In genomic region chr2:78655156-78655855, GRCm38 (mm10) we compare ENCODE assay signal across 11 mouse cellular contexts.
DNase-seq lines count a peak whose midpoint lies in the region; ATAC-seq lines count a peak whose summit lies in the region.
"Had no signal": no experiment of that assay in that cellular context is flagged by ENCODE, and none has a peak within 500 bp of the region (broad histone marks: within the 10 kb centered on the region; RNA-seq: fewer than 3 reads in every experiment).

No protein-coding gene starts in this region.

- H3K9ac ChIP-seq in intestine, embryonic 15.5 days, result no peak overlapping the region
- H3K9ac ChIP-seq: liver, postnatal 0 days; neural tube, embryonic 15.5 days had no signal

- H3K36me3 ChIP-seq in intestine, embryonic 15.5 days, result no peaks in the 10 kb centered on the region
- H3K36me3 ChIP-seq: neural tube, embryonic 15.5 days had no signal

- DNase-seq in frontal cortex, adult 2 months (ENCODE audit: extremely low spot score in 1 of 2, low spot score in 1 of 2), result peak; percentile 26 to 64
- no peak for DNase-seq in frontal cortex, postnatal 25 days (ENCODE audit: low spot score in 2 of 2)
- peak; percentile 82 for DNase-seq in cerebellum, adult 11-12 months
- DNase-seq in layer of hippocampus, adult 8-10 months (ENCODE audit: low spot score in 2 of 2), result peak; percentile 71 to 77
- peak; percentile 55 to 56 for DNase-seq in right cerebral cortex, postnatal 10 days (ENCODE audit: low spot score in 2 of 2)
- DNase-seq in ovary, postnatal 10 days (ENCODE audit: low spot score), result no peak
- no peak for DNase-seq in heart, postnatal 25 days (ENCODE audit: low spot score)
- DNase-seq: liver, postnatal 0 days; thymus, postnatal 25 days had no signal

- H3K4me1 ChIP-seq in intestine, embryonic 15.5 days (replicated peaks), result no peaks in the 10 kb centered on the region
- H3K4me1 ChIP-seq: neural tube, embryonic 15.5 days had no signal

- WGBS in intestine, embryonic 15.5 days, result 69% methylated on average over 7 of the region's 7 CpGs

- intact Hi-C loops in heart, postnatal 25 days (cut with DNase I), result no loop called here

- H3K27me3 ChIP-seq in intestine, embryonic 15.5 days (replicated peaks), result no peaks in the 10 kb centered on the region
- H3K27me3 ChIP-seq: neural tube, embryonic 15.5 days had no signal

- no peak overlapping the region for H3K4me2 ChIP-seq in intestine, embryonic 15.5 days (replicated peaks)
- H3K4me2 ChIP-seq: neural tube, embryonic 15.5 days had no signal

- H3K9me3 ChIP-seq in intestine, embryonic 15.5 days, result no peaks in the 10 kb centered on the region
- H3K9me3 ChIP-seq: neural tube, embryonic 15.5 days had no signal

- H3K27ac ChIP-seq in intestine, embryonic 15.5 days, result no peak overlapping the region
- H3K27ac ChIP-seq: neural tube, embryonic 15.5 days had no signal

- no peak overlapping the region for H3K4me3 ChIP-seq in intestine, embryonic 15.5 days (replicated peaks)
- H3K4me3 ChIP-seq: neural tube, embryonic 15.5 days had no signal

- ATAC-seq in intestine, embryonic 15.5 days, result no peak
- ATAC-seq: liver, postnatal 0 days had no signal

Comparison
In these comparisons a context has a peak if more than half of its experiments do, and no peak if none do; other contexts are left out.
1. DNase-seq: peak in frontal cortex, adult 2 months (2 of 2), cerebellum, adult 11-12 months (single experiment), layer of hippocampus, adult 8-10 months (2 of 2) and right cerebral cortex, postnatal 10 days (2 of 2); none in frontal cortex, postnatal 25 days (0 of 2), ovary, postnatal 10 days (single experiment) and heart, postnatal 25 days (single experiment).